Mouse (Mus musculus) limb, embryonic 11.5 days (tissue): ENCODE results near the gene Ghrh. TPM values are rescaled to one million over a fixed set of nuclear protein-coding genes. Genes with fewer than 3 reads are reported as not detected.
"Not testable (repeated sequence)": the region's sequence is repeated elsewhere in the genome, so short reads cannot be mapped to it uniquely, and the experiment has no call there.

Experiments used
- ATAC-seq: fragments of 200-750 bp; cut with Nextera tagmentation; 2 replicates; pipeline ENCODE4 v1.8.0; 2017; ENCODE audit warnings: low read depth; ENCODE audit not compliant: insufficient number of reproducible peaks, low FRiP score, low TSS enrichment
- DNase-seq: peaks from one replicate; pipeline ENCODE4 v3.0.0-alpha.2; 2015; ENCODE audit warnings: low spot score
- H3K27ac ChIP-seq: fragments of 300-500 bp; sonication (generic); replicated peaks from 2 replicates; pipeline ENCODE4 v1.5.1; 2014; ENCODE audit warnings: low read depth, mild to moderate bottlenecking, low read length
- H3K27me3 ChIP-seq: fragments of 300-500 bp; sonication (generic); 2 replicates; pipeline ENCODE4 v1.6.1; 2014; ENCODE audit warnings: mild to moderate bottlenecking, low read length, mixed read lengths; ENCODE audit not compliant: control insufficient read depth, insufficient read depth
- H3K36me3 ChIP-seq: fragments of 300-500 bp; sonication (generic); 2 replicates; pipeline ENCODE4 v1.6.1; 2014; ENCODE audit warnings: mild to moderate bottlenecking, low read length, moderate library complexity, mixed read lengths; ENCODE audit not compliant: control insufficient read depth, insufficient read depth
- H3K4me1 ChIP-seq: fragments of 300-500 bp; sonication (generic); 2 replicates; pipeline ENCODE4 v1.6.1; 2014; ENCODE audit warnings: low read length, mixed read lengths; ENCODE audit not compliant: control insufficient read depth, insufficient read depth
- H3K4me2 ChIP-seq: fragments of 300-500 bp; sonication (generic); 2 replicates; pipeline ENCODE4 v1.6.1; 2014; ENCODE audit warnings: low read depth, mild to moderate bottlenecking, moderate library complexity; ENCODE audit not compliant: severe bottlenecking
- H3K4me3 ChIP-seq: fragments of 300-500 bp; sonication (generic); 2 replicates; pipeline ENCODE4 v1.5.1; 2014; ENCODE audit warnings: low read depth, low read length
- H3K9ac ChIP-seq: fragments of 300-500 bp; sonication (generic); 2 replicates; pipeline ENCODE4 v1.6.1; 2014; ENCODE audit warnings: mild to moderate bottlenecking, low read length
- H3K9me3 ChIP-seq: fragments of 300-500 bp; sonication (generic); 2 replicates; pipeline ENCODE4 v1.6.1; 2016; ENCODE audit warnings: low read length; ENCODE audit not compliant: control insufficient read depth
- WGBS: fragments of 180-500 bp; shearing (Covaris S2); extraction: QIAGEN DNeasy Blood & Tissue Kit; methylation state at CpG from one replicate; pipeline ENCODE4 v1.1.7; 2014; 5-methylcytosine and 5-hydroxymethylcytosine counted together
- polyA plus RNA-seq: library from polyadenylated mRNA; unstranded; fragments of >200 nt; fragmentation: Nextera tagmentation; extraction: Ambion mirVana; gene quantifications from 2 replicates; pipeline ENCODE4 v1.2.1, GENCODE M21; 2014

Ghrh gene
- not detected in 2 replicates for polyA plus RNA-seq

- H3K4me3 ChIP-seq = no peak within 1 kb of the TSS
- no peak for DNase-seq
Measured at GRCm38 (mm10) chr2:157347361-157348159, at the start of gene Ghrh. Gene Ghrh (minus strand): TSS chr2:157347506.

DNA sequence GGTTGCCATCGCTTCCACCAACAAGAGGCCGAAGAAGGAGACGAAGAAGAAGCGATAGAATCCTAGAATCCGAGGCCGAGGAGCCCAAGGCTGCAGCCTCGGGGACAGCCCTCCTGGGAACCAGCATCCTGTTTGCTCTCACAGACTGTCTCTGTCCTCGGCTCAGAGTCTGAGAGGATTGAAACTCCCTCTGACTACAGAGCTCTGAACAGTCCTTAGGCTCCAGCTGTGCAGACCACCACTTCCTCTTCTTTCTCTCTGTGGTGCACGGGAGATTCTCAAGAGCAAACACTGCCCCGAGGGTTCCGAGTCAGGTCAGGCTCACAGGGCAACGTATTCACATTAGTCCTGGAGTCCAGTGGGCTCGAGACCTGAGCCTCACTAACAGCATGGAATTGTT lies 48.7 kb upstream of the Ghrh start:
- H3K4me1 ChIP-seq = 0 out of 2 replicates have a peak, but pooled peaks cover 3% of the 10 kb centered on the region
- no peak overlapping the region for H3K9ac ChIP-seq
- WGBS = 80% methylated on average over 13 of the region's 13 CpGs
- no peak overlapping the region for H3K4me3 ChIP-seq
- DNase-seq (no peak), ATAC-seq (no peak)
- no peak overlapping the region for H3K4me2 ChIP-seq
- H3K27ac ChIP-seq = no peak overlapping the region
- no peaks in the 10 kb centered on the region for H3K27me3 ChIP-seq
- peaks cover 3% of the 10 kb centered on the region; the same call in 1 of the 2 replicates for H3K9me3 ChIP-seq
- peaks cover 15% of the 10 kb centered on the region; the same call in 1 of the 2 replicates for H3K36me3 ChIP-seq

More at GRCm38 (mm10) chr2:157347361-157348159, at the start of gene Ghrh:
- WGBS = 81% methylated on average over 26 of the region's 26 CpGs
- no peaks in the 10 kb centered on the region for H3K9me3 ChIP-seq
- no peak for ATAC-seq
- no peaks in the 10 kb centered on the region for H3K36me3 ChIP-seq
- H3K9ac ChIP-seq = no peak within 1 kb of the TSS
- H3K4me1 ChIP-seq = no peaks in the 10 kb centered on the region
- H3K4me2 ChIP-seq = no peak within 1 kb of the TSS
- H3K27me3 ChIP-seq = no peaks in the 10 kb centered on the region
- H3K27ac ChIP-seq = no peak within 1 kb of the TSS

GRCm38 (mm10) chr2:157395371-157395770 lies 48.1 kb upstream of the Ghrh start:
- Histone ChIP-seq H3K4me3 (no peak overlapping the region), H3K36me3 (peaks cover 15% of the 10 kb centered on the region; the same call in 1 of the 2 replicates), H3K9ac (no peak overlapping the region), H3K9me3 (peaks cover 3% of the 10 kb centered on the region; the same call in 1 of the 2 replicates), H3K4me1 (0 out of 2 replicates have a peak, but pooled peaks cover 3% of the 10 kb centered on the region), H3K4me2 (no peak overlapping the region), H3K27me3 (no peaks in the 10 kb centered on the region), H3K27ac (no peak overlapping the region)
- WGBS = 83% methylated on average over 5 of the region's 5 CpGs
- ATAC-seq = no peak
- DNase-seq = no peak

- no peak for ATAC-seq
- Histone ChIP-seq H3K4me2 (no peak overlapping the region), H3K27me3 (no peaks in the 10 kb centered on the region), H3K4me3 (no peak overlapping the region), H3K4me1 (no peaks in the 10 kb centered on the region), H3K27ac (no peak overlapping the region), H3K9me3 (peaks cover 3% of the 10 kb centered on the region; the same call in 1 of the 2 replicates), H3K9ac (no peak overlapping the region), H3K36me3 (peaks cover 15% of the 10 kb centered on the region; the same call in 1 of the 2 replicates)
- no peak for DNase-seq
- WGBS = 81% methylated on average over 6 of the region's 6 CpGs
Measured at GRCm38 (mm10) chr2:157394868-157395267, 47.6 kb upstream of the Ghrh start.

DNA sequence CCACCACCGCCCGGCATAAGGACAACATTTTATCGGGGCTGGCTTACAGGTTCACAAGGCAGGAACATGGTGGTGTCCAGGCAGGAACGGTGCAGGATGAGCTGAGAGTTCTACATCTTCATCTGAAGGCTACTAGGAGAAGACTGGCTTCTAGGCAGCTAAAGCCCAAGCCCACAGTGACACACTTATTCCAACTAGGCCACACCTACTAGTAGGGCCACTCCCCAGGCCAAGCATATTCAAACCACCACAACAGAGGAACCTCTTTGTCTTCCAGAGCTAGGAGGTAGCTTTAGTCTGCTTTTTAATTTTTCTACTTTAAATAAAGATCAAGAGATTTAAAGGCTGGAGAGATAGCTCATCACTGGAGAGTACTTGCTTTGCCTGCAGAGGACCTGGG lies 46.2 kb upstream of the Ghrh start:
- 96% methylated on average over 4 of the region's 4 CpGs for WGBS
- no peak overlapping the region for H3K4me3 ChIP-seq
- no peak overlapping the region for H3K27ac ChIP-seq
- no peak for ATAC-seq
- H3K9me3 ChIP-seq = peaks cover 3% of the 10 kb centered on the region; the same call in 1 of the 2 replicates
- no peak for DNase-seq
- no peaks in the 10 kb centered on the region for H3K27me3 ChIP-seq
- peaks cover 14% of the 10 kb centered on the region; the same call in 1 of the 2 replicates for H3K36me3 ChIP-seq
- H3K4me1 ChIP-seq = no peaks in the 10 kb centered on the region
- no peak overlapping the region for H3K4me2 ChIP-seq
- H3K9ac ChIP-seq = no peak overlapping the region

- no peak for DNase-seq
- 93% methylated on average over 2 of the region's 2 CpGs for WGBS
- Histone ChIP-seq H3K4me1 (no peaks in the 10 kb centered on the region), H3K4me3 (no peak overlapping the region), H3K36me3 (peaks cover 7% of the 10 kb centered on the region; the same call in 1 of the 2 replicates), H3K27ac (no peak overlapping the region), H3K9ac (no peak overlapping the region), H3K27me3 (no peaks in the 10 kb centered on the region), H3K9me3 (no peaks in the 10 kb centered on the region), H3K4me2 (no peak overlapping the region)
- ATAC-seq = no peak
Measured at GRCm38 (mm10) chr2:157392331-157392730, 45.0 kb upstream of the Ghrh start.

DNA sequence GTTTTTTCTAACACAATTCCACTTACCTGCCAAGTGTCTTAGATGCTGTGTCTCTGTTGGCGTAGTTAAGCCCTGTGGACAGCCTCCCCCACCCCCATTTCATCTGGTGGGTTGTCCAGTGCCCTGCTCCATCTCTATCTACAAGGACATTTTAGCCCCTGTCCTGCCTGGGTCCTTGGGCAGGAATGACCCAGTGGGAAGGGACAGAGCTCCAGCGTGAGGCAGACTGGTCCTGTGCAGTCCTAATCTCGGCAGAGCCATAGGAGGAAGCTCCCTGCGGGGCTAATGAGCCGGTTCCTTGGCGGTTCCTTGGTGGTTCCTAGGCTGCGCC lies 42.2 kb upstream of the Ghrh start:
- DNase-seq (no peak), ATAC-seq (no peak)
- H3K9ac ChIP-seq = no peak overlapping the region
- H3K9me3 ChIP-seq = no peaks in the 10 kb centered on the region
- no peaks in the 10 kb centered on the region; the same call in 1 of the 2 replicates for H3K36me3 ChIP-seq
- H3K4me1 ChIP-seq = no peaks in the 10 kb centered on the region
- WGBS = 88% methylated on average over 7 of the region's 7 CpGs
- H3K4me3 ChIP-seq = no peak overlapping the region
- H3K27me3 ChIP-seq = no peaks in the 10 kb centered on the region
- no peak overlapping the region for H3K4me2 ChIP-seq
- H3K27ac ChIP-seq = no peak overlapping the region

GRCm38 (mm10) chr2:157388901-157389590 lies 41.7 kb upstream of the Ghrh start:
- not testable (repeated sequence) for H3K36me3 ChIP-seq, DNase-seq, H3K27ac ChIP-seq, ATAC-seq, H3K27me3 ChIP-seq, H3K4me1 ChIP-seq, H3K9me3 ChIP-seq, H3K4me3 ChIP-seq, H3K9ac ChIP-seq, H3K4me2 ChIP-seq
- WGBS = 92% methylated on average over 14 of the region's 14 CpGs
